Mouse (Mus musculus): ENCODE measurements around the gene Cmtm3.

DNA sequence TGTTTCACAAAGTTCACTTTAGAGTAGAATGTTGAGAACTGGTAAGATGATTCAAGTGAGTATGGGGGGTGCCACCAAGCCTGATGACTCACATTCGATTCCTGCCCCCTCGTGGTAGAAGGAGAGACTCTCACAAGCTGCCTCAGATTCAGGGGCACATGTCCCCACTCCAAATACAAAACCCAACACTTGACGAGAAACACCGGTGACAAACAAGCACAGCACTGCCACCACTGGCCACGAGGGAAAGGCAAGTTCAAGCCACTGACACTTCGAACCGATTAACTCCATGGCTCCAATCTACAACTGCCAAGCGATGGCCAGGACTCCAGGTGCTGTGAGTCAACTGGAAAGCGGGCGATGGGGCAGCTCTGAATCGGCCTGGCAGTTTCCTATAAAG is 34.6 kb downstream of the Cmtm3 start:
- TF ChIP-seq CTCF (IDR thresholded peaks at IDR 0.05; ENCODE audit: low read depth, low read length) (no peak), GATA1 (IDR thresholded peaks at IDR 0.05; ENCODE audit: borderline replicate concordance, low read length) (no peak), POLR2AphosphoS5 (IDR thresholded peaks at IDR 0.05; ENCODE audit: insufficient replicate concordance, low read depth, low read length) (no peak), GATA2 (IDR thresholded peaks at IDR 0.05; ENCODE audit: borderline replicate concordance, low read depth, low read length) (no peak), TAL1 (conservative IDR thresholded peaks at IDR 0.05; ENCODE audit: low read depth, low read length) (no peak)
